Mouse (Mus musculus) liver, adult 2 months (tissue): ENCODE data around the gene Prdm4. TPM values are rescaled to one million over a fixed set of nuclear protein-coding genes. Genes with fewer than 3 reads are reported as not detected.

Experiments
- DNase-seq: peaks from one replicate; pipeline ENCODE4 v3.0.0-alpha.2; 2011; ENCODE audit warnings: low read depth, low spot score; ENCODE audit errors: extremely low read depth
- H3K27ac ChIP-seq: fragments of 200-500 bp; replicated peaks from 2 replicates; pipeline ENCODE4 v1.5.1; 2012; ENCODE audit warnings: low read depth, mild to moderate bottlenecking, control low read depth, inconsistent platforms, low read length; ENCODE audit not compliant: insufficient read depth
- H3K27me3 ChIP-seq: fragments of 200-500 bp; 2 replicates; pipeline ENCODE4 v1.6.1; 2012; ENCODE audit warnings: mild to moderate bottlenecking, moderate library complexity, low read length, inconsistent platforms; ENCODE audit not compliant: control insufficient read depth, insufficient read depth
- H3K36me3 ChIP-seq: fragments of 200-500 bp; 2 replicates; pipeline ENCODE4 v1.6.1; 2012; ENCODE audit warnings: low read length, inconsistent platforms; ENCODE audit not compliant: control insufficient read depth, insufficient read depth
- H3K4me1 ChIP-seq: fragments of 200-500 bp; 2 replicates; pipeline ENCODE4 v1.6.1; 2011; ENCODE audit warnings: low read length; ENCODE audit not compliant: control insufficient read depth, insufficient read depth
- H3K4me3 ChIP-seq: fragments of 200-500 bp; 2 replicates; pipeline ENCODE4 v1.5.1; 2011; ENCODE audit warnings: low read depth, mild to moderate bottlenecking, control low read depth, low read length, moderate library complexity; ENCODE audit not compliant: insufficient read depth
- H3K79me2 ChIP-seq: fragments of 200-500 bp; 2 replicates; pipeline ENCODE4 v1.6.1; 2012; ENCODE audit warnings: inconsistent platforms, mild to moderate bottlenecking, low read length, moderate library complexity; ENCODE audit not compliant: control insufficient read depth, insufficient read depth
- H3K9ac ChIP-seq: fragments of 200-500 bp; 2 replicates; pipeline ENCODE4 v1.6.1; 2012; ENCODE audit warnings: low read depth, mild to moderate bottlenecking, control low read depth, inconsistent platforms, low read length
- CTCF ChIP-seq: fragments of 200-500 bp; IDR thresholded peaks from 2 replicates; pipeline ENCODE4 v1.5.1; 2011; ENCODE audit warnings: low read depth, low read length, control low read depth
- POLR2A ChIP-seq: fragments of 200-500 bp; IDR thresholded peaks from 2 replicates; pipeline ENCODE4 v1.6.1; 2011; ENCODE audit warnings: low read length, control low read depth; ENCODE audit not compliant: insufficient read depth; ENCODE audit errors: extremely low read depth
- WGBS: fragments of 180-500 bp; shearing (Covaris S2); methylation state at CpG from one replicate; pipeline ENCODE4 v1.1.7; 2018; 5-methylcytosine and 5-hydroxymethylcytosine counted together
- polyA plus RNA-seq: library from polyadenylated mRNA; depleted of rRNA; stranded (reverse); fragments of >200 nt; gene quantifications from 2 replicates; pipeline ENCODE4 v1.2.3, GENCODE M21; 2012; rRNA removed
- total RNA-seq: library from RNA; depleted of rRNA; stranded (reverse); fragments of >200 nt; gene quantifications from 2 replicates; pipeline ENCODE4 v1.2.3, GENCODE M21; 2014; rRNA removed

Gene Prdm4
- total and polyA plus RNA-seq, 2 experiments: 3.7 to 6.3 TPM

DNA sequence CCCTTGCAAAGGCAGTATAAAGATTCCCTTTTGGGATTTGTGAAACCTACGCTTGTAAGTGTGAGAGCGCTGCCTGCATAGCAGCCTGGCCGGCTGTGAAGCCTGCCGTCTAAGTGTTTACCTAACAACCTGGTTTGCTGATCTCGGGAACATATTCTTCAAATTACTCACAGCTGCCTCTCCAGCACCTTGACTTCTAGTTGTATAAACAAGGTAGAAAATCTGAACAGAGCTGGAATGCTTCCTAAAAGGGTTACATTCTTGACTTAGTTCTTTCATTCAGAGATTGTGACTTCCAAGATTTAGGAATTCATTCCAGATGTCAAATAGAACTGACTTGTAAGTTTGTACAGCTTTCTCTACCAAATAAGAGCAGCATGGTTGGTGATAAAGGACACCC is 41.1 kb downstream of the Prdm4 start:
- Histone ChIP-seq H3K9ac (no peak overlapping the region), H3K36me3 (peaks cover 34% of the 10 kb centered on the region), H3K27me3 (no peaks in the 10 kb centered on the region), H3K4me3 (no peak overlapping the region), H3K4me1 (peaks cover 3% of the 10 kb centered on the region; the same call in 1 of the 2 replicates), H3K27ac (no peak overlapping the region), H3K79me2 (peaks cover 3% of the 10 kb centered on the region; the same call in 1 of the 2 replicates)
- WGBS: 96% methylated on average over 5 of the region's 5 CpGs
- TF ChIP-seq POLR2A (no peak), CTCF (no peak)
- DNase-seq: no peak

GRCm38 (mm10) chr10:85873861-85874544 is 42.9 kb downstream of the Prdm4 start:
- no peak for DNase-seq
- TF ChIP-seq CTCF: no peak
- TF ChIP-seq POLR2A: no peak
- no peak overlapping the region for H3K27ac ChIP-seq
- no peak overlapping the region for H3K9ac ChIP-seq
- no peaks in the 10 kb centered on the region for H3K27me3 ChIP-seq
- H3K36me3 ChIP-seq: peaks cover 25% of the 10 kb centered on the region
- H3K4me1 ChIP-seq: peaks cover 3% of the 10 kb centered on the region; the same call in 1 of the 2 replicates
- no peak overlapping the region for H3K4me3 ChIP-seq
- peaks cover 3% of the 10 kb centered on the region; the same call in 1 of the 2 replicates for H3K79me2 ChIP-seq
- 90% methylated on average over 13 of the region's 13 CpGs for WGBS

DNA sequence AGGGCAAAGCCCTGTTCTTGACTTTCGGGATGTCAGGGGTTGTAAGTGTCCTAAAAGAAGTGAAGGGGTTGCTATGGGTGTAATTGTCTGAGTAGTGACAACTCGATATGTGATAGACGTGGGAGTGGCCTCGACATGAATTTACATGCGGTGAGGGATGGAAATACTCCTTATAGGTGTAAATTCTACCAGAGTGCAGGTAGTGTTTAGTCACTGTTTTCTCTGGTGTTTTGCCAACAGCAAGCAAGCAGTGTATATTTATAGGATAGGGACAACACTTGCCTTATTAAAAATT is 44.5 kb downstream of the Prdm4 start:
- peak; percentile 15 for DNase-seq
- Histone ChIP-seq H3K4me3 (peak overlapping the region; percentile 99), H3K9ac (peak overlapping the region; percentile 97), H3K27ac (no peak overlapping the region), H3K27me3 (no peaks in the 10 kb centered on the region), H3K79me2 (peaks cover 3% of the 10 kb centered on the region; the same call in 1 of the 2 replicates), H3K36me3 (peaks cover 13% of the 10 kb centered on the region; the same call in 1 of the 2 replicates), H3K4me1 (peaks cover 3% of the 10 kb centered on the region; the same call in 1 of the 2 replicates)
- under 1% methylated on average over 5 of the region's 5 CpGs for WGBS
- TF ChIP-seq POLR2A (no peak), CTCF (no peak)

DNA sequence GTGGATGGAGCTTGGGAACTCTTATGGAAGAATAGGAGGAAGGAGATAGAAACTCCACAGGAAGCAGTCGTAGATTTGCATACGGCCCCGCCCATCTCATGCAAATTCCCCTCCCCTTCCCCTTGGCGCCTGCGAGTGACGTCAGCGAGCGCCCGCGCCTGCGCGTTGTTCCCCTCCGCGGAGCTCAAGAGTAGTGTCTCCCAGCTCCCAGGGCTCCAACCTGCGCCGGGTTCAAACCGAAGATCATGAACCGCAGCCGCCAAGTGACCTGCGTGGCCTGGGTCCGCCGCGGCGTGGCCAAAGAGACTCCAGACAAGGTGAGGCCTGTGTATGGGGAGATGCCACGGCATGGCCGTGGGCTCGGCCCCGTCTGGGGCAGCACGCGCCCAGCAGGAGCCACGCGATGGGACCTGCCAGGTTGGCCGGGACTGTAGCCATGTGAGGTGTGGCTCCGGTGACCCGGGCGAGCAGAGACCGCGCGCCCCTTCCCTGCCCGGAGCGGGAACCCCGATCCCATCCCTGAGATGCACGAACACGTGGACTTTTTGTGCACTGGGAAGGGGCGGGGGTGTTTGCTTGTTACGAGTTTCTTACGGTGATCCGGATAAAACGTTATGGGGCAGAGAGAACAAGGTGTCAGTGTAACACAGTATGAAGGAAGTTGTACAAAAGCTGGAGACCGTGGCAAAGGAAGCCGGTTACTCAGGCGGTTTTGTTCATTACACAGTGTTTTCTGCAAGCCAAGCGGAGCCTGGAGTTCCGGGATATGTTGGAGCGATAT is 45.1 kb downstream of the Prdm4 start:
- peaks cover 11% of the 10 kb centered on the region; the same call in 1 of the 2 replicates for H3K36me3 ChIP-seq
- no peaks in the 10 kb centered on the region for H3K27me3 ChIP-seq
- under 1% methylated on average over 55 of the region's 55 CpGs for WGBS
- peaks cover 3% of the 10 kb centered on the region; the same call in 1 of the 2 replicates for H3K79me2 ChIP-seq
- peak overlapping the region; percentile 69 for H3K27ac ChIP-seq
- peak; percentile 79 for DNase-seq
- peak overlapping the region; percentile 99 for H3K4me3 ChIP-seq
- peaks cover 3% of the 10 kb centered on the region; the same call in 1 of the 2 replicates for H3K4me1 ChIP-seq
- TF ChIP-seq CTCF: no peak
- 0 out of 2 replicates have a peak, but pooled peaks have one; percentile 34 for TF ChIP-seq POLR2A
- H3K9ac ChIP-seq: peak overlapping the region; percentile 97

- Histone ChIP-seq H3K4me3 (no peak overlapping the region), H3K36me3 (no peaks in the 10 kb centered on the region), H3K9ac (no peak overlapping the region), H3K79me2 (no peaks in the 10 kb centered on the region), H3K27me3 (no peaks in the 10 kb centered on the region), H3K4me1 (no peaks in the 10 kb centered on the region), H3K27ac (no peak overlapping the region)
- DNase-seq: no peak
- 80% methylated on average over 4 of the region's 4 CpGs for WGBS
- TF ChIP-seq POLR2A (no peak), CTCF (no peak)
Observed at GRCm38 (mm10) chr10:85846105-85846862, 70.7 kb downstream of the Prdm4 start.

Other genes starting within 250 kb of the Prdm4 start
- gene Pwp1, start 87.6 kb downstream of the Prdm4 start, total RNA-seq: 12.4 and 12.8 TPM in 2 replicates
- gene Pwp1, start 87.6 kb downstream of the Prdm4 start, polyA plus RNA-seq: 5.8 and 6.4 TPM in 2 replicates
- gene Ascl4, start 10.5 kb upstream of the Prdm4 start, total RNA-seq: not detected in 2 replicates
- 0.04 TPM in 1 of 2 replicates, not detected in the other for gene Ascl4, start 10.5 kb upstream of the Prdm4 start, polyA plus RNA-seq
- 64.8 and 71.1 TPM in 2 replicates for gene Rtcb, start 40.7 kb upstream of the Prdm4 start, total RNA-seq
- gene Rtcb, start 40.7 kb upstream of the Prdm4 start, polyA plus RNA-seq: 31.4 and 32.7 TPM in 2 replicates
- not detected in 2 replicates for gene Bpifc, start 94.8 kb upstream of the Prdm4 start, total RNA-seq
- not detected in 2 replicates for gene Bpifc, start 94.8 kb upstream of the Prdm4 start, polyA plus RNA-seq
- 13.0 and 14.8 TPM in 2 replicates for gene Fbxo7, start 104.8 kb upstream of the Prdm4 start, total RNA-seq
- gene Fbxo7, start 104.8 kb upstream of the Prdm4 start, polyA plus RNA-seq: 15.3 and 19.9 TPM in 2 replicates